7 mouse cellular contexts compared by ENCODE assay signal in genomic region chr11:46215354-46215753, GRCm38 (mm10). TPM values are rescaled to one million over a fixed set of nuclear protein-coding genes. Genes with fewer than 3 reads are reported as not detected.
DNase-seq lines count a peak whose midpoint lies in the region; ATAC-seq and TF ChIP-seq lines count a peak whose summit lies in the region.

No protein-coding gene starts in this region.

- no peak overlapping the region for H3K4me3 ChIP-seq in bone marrow, adult 2 months (replicated peaks; ENCODE audit: control insufficient read depth, low read depth, low read length)
- no peak overlapping the region for H3K4me3 ChIP-seq in embryonic facial prominence, embryonic 15.5 days (replicated peaks)
- H3K4me3 ChIP-seq in heart, embryonic 16.5 days (ENCODE audit: low read length): no peak overlapping the region

- no peak overlapping the region for H3K4me2 ChIP-seq in embryonic facial prominence, embryonic 15.5 days (replicated peaks)
- peak overlapping the region; percentile 51 for H3K4me2 ChIP-seq in heart, embryonic 16.5 days (ENCODE audit: low read depth, low read length)

- H3K36me3 ChIP-seq in embryonic facial prominence, embryonic 15.5 days: no peaks in the 10 kb centered on the region
- H3K36me3 ChIP-seq in heart, embryonic 16.5 days (ENCODE audit: control insufficient read depth, insufficient read depth): 0 out of 2 replicates have a peak, but pooled peaks cover 2% of the 10 kb centered on the region

- DNase-seq in MEL-GATA-1-ER (ENCODE audit: extremely low read depth, low read depth): peak; percentile 47
- DNase-seq in kidney, postnatal 10 days: peak; percentile 79
- DNase-seq in lung, adult 18-20 months: peak; percentile 30 to 48

- no peaks in the 10 kb centered on the region for H3K4me1 ChIP-seq in bone marrow, adult 2 months (ENCODE audit: control insufficient read depth, insufficient read depth, low read length)
- H3K4me1 ChIP-seq in embryonic facial prominence, embryonic 15.5 days: peaks cover 28% of the 10 kb centered on the region
- peaks cover 38% of the 10 kb centered on the region for H3K4me1 ChIP-seq in heart, embryonic 16.5 days (ENCODE audit: control insufficient read depth, insufficient read depth, low read length)

- peak; percentile 55 for ATAC-seq in embryonic facial prominence, embryonic 15.5 days (ENCODE audit: insufficient number of reproducible peaks, low FRiP score, low TSS enrichment, low read depth)
- peak; percentile 73 for ATAC-seq in heart, embryonic 16.5 days (replicated peaks; ENCODE audit: extremely low read depth, insufficient read depth, low FRiP score)
- ATAC-seq in neutrophil, adult 5-6 weeks (ENCODE audit: extremely low read depth, insufficient number of reproducible peaks, low FRiP score, poor library complexity, severe bottlenecking): peak; percentile 52; the same call in 1 of the 2 replicates

- WGBS in bone marrow, adult 2 months: 46% methylated on average over 3 of the region's 3 CpGs
- WGBS in embryonic facial prominence, embryonic 15.5 days: 17% methylated on average over 3 of the region's 3 CpGs
- 9% methylated on average over 3 of the region's 3 CpGs for WGBS in heart, embryonic 16.5 days

- H3K27ac ChIP-seq in bone marrow, adult 2 months (ENCODE audit: control insufficient read depth, insufficient read depth, low read depth, low read length, poor library complexity): no peak overlapping the region
- H3K27ac ChIP-seq in embryonic facial prominence, embryonic 15.5 days (replicated peaks): peak overlapping the region; percentile 92; the same call in 1 of the 2 replicates
- H3K27ac ChIP-seq in heart, embryonic 16.5 days (ENCODE audit: low read length): peak overlapping the region; percentile 92

- TF ChIP-seq CTCF in bone marrow, adult 2 months (IDR thresholded peaks at IDR 0.05; ENCODE audit: control insufficient read depth, insufficient read depth, low read length): peak; percentile 92

- no peaks in the 10 kb centered on the region for H3K9me3 ChIP-seq in embryonic facial prominence, embryonic 15.5 days (replicated peaks)
- no peaks in the 10 kb centered on the region for H3K9me3 ChIP-seq in heart, embryonic 16.5 days (replicated peaks; ENCODE audit: control insufficient read depth, low read length)

- no peak for TF ChIP-seq POLR2A in bone marrow, adult 2 months (IDR thresholded peaks at IDR 0.05; ENCODE audit: borderline replicate concordance, control insufficient read depth, low read depth, low read length)

- no peak overlapping the region for H3K9ac ChIP-seq in embryonic facial prominence, embryonic 15.5 days
- H3K9ac ChIP-seq in heart, embryonic 16.5 days (ENCODE audit: low read length): peak overlapping the region; percentile 45

- H3K27me3 ChIP-seq in embryonic facial prominence, embryonic 15.5 days: no peaks in the 10 kb centered on the region
- H3K27me3 ChIP-seq in heart, embryonic 16.5 days (ENCODE audit: control insufficient read depth, insufficient read depth, low read length): no peaks in the 10 kb centered on the region

RNA-seq across cellular contexts. Expression of gene Fndc9, which starts 20.0 kb away (rescaled TPM):
- not detected in 2 replicates for polyA plus RNA-seq in bone marrow, adult 2 months (2011; ENCODE audit: insufficient read depth, insufficient read length, low replicate concordance, missing spikeins)
- 2.9 and 3.4 TPM in 2 replicates for polyA plus RNA-seq in embryonic facial prominence, embryonic 15.5 days (2015; fragmentation: Nextera tagmentation; extraction: Ambion mirVana)
- 0.08 TPM in 1 of 2 replicates, not detected in the other for polyA plus RNA-seq in heart, embryonic 16.5 days (2015; fragmentation: Nextera tagmentation; extraction: Ambion mirVana)
- 0.35 and 0.37 TPM in 2 replicates for total RNA-seq in neutrophil, adult 5-6 weeks (2017)

RNA-seq across cellular contexts. Expression of gene Nipal4, which starts 49.0 kb away (rescaled TPM):
- polyA plus RNA-seq in bone marrow, adult 2 months (2011; ENCODE audit: insufficient read depth, insufficient read length, low replicate concordance, missing spikeins): not detected in 2 replicates
- polyA plus RNA-seq in embryonic facial prominence, embryonic 15.5 days (2015; fragmentation: Nextera tagmentation; extraction: Ambion mirVana): 7.1 and 9.5 TPM in 2 replicates
- polyA plus RNA-seq in heart, embryonic 16.5 days (2015; fragmentation: Nextera tagmentation; extraction: Ambion mirVana): 4.0 and 4.9 TPM in 2 replicates
- total RNA-seq in neutrophil, adult 5-6 weeks (2017): 0.12 TPM in 1 of 2 replicates, not detected in the other
